Mouse (Mus musculus) gastrocnemius, adult 8-10 months (tissue): ENCODE measurements around the gene Slc2a9. TPM values are rescaled to one million over a fixed set of nuclear protein-coding genes. Genes with fewer than 3 reads are reported as not detected.

Experiments used
- total RNA-seq, 4 experiments: library from RNA; stranded (reverse); gene quantifications; 2 replicates each; pipeline ENCODE4 v1.2.4; 2022

The Slc2a9 gene
- total RNA-seq, 4 experiments from 2014 or later = 0.31 to 0.92 (median 0.61) TPM

Other genes with a start within 250 kb of the Slc2a9 start
- gene Tmem128, start 243.0 kb downstream of the Slc2a9 start, total RNA-seq = 1 to 10 TPM; 6.7 to 8.2 (median 7.1) TPM
- under 1 TPM; 0.19 to 0.38 (median 0.29) TPM for gene Otop1, start 227.2 kb downstream of the Slc2a9 start, total RNA-seq
- not detected for gene Drd5, start 183.8 kb downstream of the Slc2a9 start, total RNA-seq
- gene Wdr1, start 60.1 kb upstream of the Slc2a9 start, total RNA-seq = 10 to 100 TPM; 35.3 to 43.7 (median 38.8) TPM
- gene Zfp518b, start 181.7 kb upstream of the Slc2a9 start, total RNA-seq = 1 to 10 TPM; 1.8 to 3.0 (median 2.7) TPM